Mouse (Mus musculus): ENCODE data around the gene Gulp1.

Gene Gulp1

GRCm38 (mm10) chr1:44720785-44721410, 169.6 kb downstream of the Gulp1 start:
- DNase-seq (ENCODE audit: low spot score) = peak; percentile 43

- peak; percentile 43 for DNase-seq (ENCODE audit: low spot score)
These were observed 189.9 kb downstream of the Gulp1 start for GRCm38 (mm10) chr1:44741256-44741655.

- peak; percentile 53 for DNase-seq (ENCODE audit: low spot score)
These were observed 194.4 kb downstream of the Gulp1 start for GRCm38 (mm10) chr1:44745711-44746110.

GRCm38 (mm10) chr1:44750731-44751730, 199.7 kb downstream of the Gulp1 start:
- peak; percentile 36 for DNase-seq (ENCODE audit: low spot score)

GRCm38 (mm10) chr1:44778251-44778650, 226.9 kb downstream of the Gulp1 start:
- DNase-seq (ENCODE audit: low spot score) = no peak

- DNase-seq (ENCODE audit: low spot score) = no peak
These were observed 252.5 kb downstream of the Gulp1 start for GRCm38 (mm10) chr1:44803594-44804372.

- no peak for DNase-seq (ENCODE audit: low spot score)
These were observed 255.1 kb downstream of the Gulp1 start for GRCm38 (mm10) chr1:44806368-44806767.

GRCm38 (mm10) chr1:44810336-44810735, 259.0 kb downstream of the Gulp1 start:
- DNase-seq (ENCODE audit: low spot score) = no peak

GRCm38 (mm10) chr1:44833934-44834333, 282.6 kb downstream of the Gulp1 start:
- no peak for DNase-seq (ENCODE audit: low spot score)
